Mouse (Mus musculus) liver, embryonic 12.5 days (tissue): ENCODE measurements around the gene Spen. TPM values are rescaled to one million over a fixed set of nuclear protein-coding genes. Genes with fewer than 3 reads are reported as not detected.

ENCODE experiments used
- ATAC-seq: fragments of 200-750 bp; cut with Nextera tagmentation; 2 replicates; pipeline ENCODE4 v1.8.0; 2017; ENCODE audit warnings: moderate number of reproducible peaks, mild to moderate bottlenecking, moderate library complexity
- H3K27ac ChIP-seq: fragments of 300-500 bp; sonication (generic); 2 replicates; pipeline ENCODE4 v1.5.1; 2016; ENCODE audit warnings: mild to moderate bottlenecking
- H3K27me3 ChIP-seq: fragments of 300-500 bp; sonication (generic); replicated peaks from 2 replicates; pipeline ENCODE4 v1.6.1; 2016; ENCODE audit warnings: mild to moderate bottlenecking, moderate library complexity
- H3K36me3 ChIP-seq: fragments of 300-500 bp; sonication (generic); 2 replicates; pipeline ENCODE4 v1.6.1; 2016; ENCODE audit warnings: mild to moderate bottlenecking, moderate library complexity
- H3K4me1 ChIP-seq: fragments of 300-500 bp; sonication (generic); 2 replicates; pipeline ENCODE4 v1.6.1; 2016
- H3K4me2 ChIP-seq: fragments of 300-500 bp; sonication (generic); 2 replicates; pipeline ENCODE4 v1.6.1; 2016; ENCODE audit warnings: mild to moderate bottlenecking, moderate library complexity
- H3K4me3 ChIP-seq: fragments of 300-500 bp; sonication (generic); 2 replicates; pipeline ENCODE4 v1.5.1; 2016; ENCODE audit warnings: mild to moderate bottlenecking, moderate library complexity
- H3K9ac ChIP-seq: fragments of 300-500 bp; sonication (generic); 2 replicates; pipeline ENCODE4 v1.6.1; 2016; ENCODE audit warnings: mild to moderate bottlenecking, moderate library complexity
- H3K9me3 ChIP-seq: fragments of 300-500 bp; sonication (generic); replicated peaks from 2 replicates; pipeline ENCODE4 v1.6.1; 2016; ENCODE audit warnings: mild to moderate bottlenecking, moderate library complexity
- WGBS: fragments of 180-500 bp; shearing (Covaris S2); methylation state at CpG from one replicate; pipeline ENCODE4 v1.1.7; 2016; ENCODE audit not compliant: insufficient replicate concordance; 5-methylcytosine and 5-hydroxymethylcytosine counted together
- polyA plus RNA-seq: library from polyadenylated mRNA; unstranded; fragments of >200 nt; fragmentation: Nextera tagmentation; extraction: Ambion mirVana; gene quantifications from 2 replicates; pipeline ENCODE4 v1.2.1, GENCODE M21; 2016

Spen gene
- polyA plus RNA-seq, 1 experiment from 2014 or later: 9.1 TPM

- ATAC-seq: no peak
- Histone ChIP-seq H3K4me3 (no peak overlapping the region), H3K4me2 (no peak overlapping the region), H3K9ac (no peak overlapping the region), H3K27ac (no peak overlapping the region), H3K4me1 (peaks cover 29% of the 10 kb centered on the region), H3K36me3 (peaks cover 34% of the 10 kb centered on the region), H3K9me3 (no peaks in the 10 kb centered on the region), H3K27me3 (no peaks in the 10 kb centered on the region)
- 77% methylated on average over 14 of the region's 14 CpGs for WGBS
These were observed 82.0 kb downstream of the Spen start for GRCm38 (mm10) chr4:141456193-141456938.

- WGBS: 86% methylated on average over 4 of the region's 4 CpGs
- ATAC-seq: no peak
- H3K4me2 ChIP-seq: no peak overlapping the region
- no peak overlapping the region for H3K27ac ChIP-seq
- H3K4me1 ChIP-seq: peaks cover 24% of the 10 kb centered on the region
- H3K27me3 ChIP-seq: no peaks in the 10 kb centered on the region
- H3K9me3 ChIP-seq: no peaks in the 10 kb centered on the region
- H3K36me3 ChIP-seq: peaks cover 42% of the 10 kb centered on the region
- no peak overlapping the region for H3K9ac ChIP-seq
- H3K4me3 ChIP-seq: no peak overlapping the region
These were observed 82.9 kb downstream of the Spen start for GRCm38 (mm10) chr4:141455526-141455925.

- H3K4me1 ChIP-seq: peaks cover 23% of the 10 kb centered on the region
- no peak overlapping the region for H3K4me3 ChIP-seq
- no peak for ATAC-seq
- WGBS: 53% methylated on average over 14 of the region's 14 CpGs
- H3K27me3 ChIP-seq: no peaks in the 10 kb centered on the region
- no peak overlapping the region for H3K9ac ChIP-seq
- H3K27ac ChIP-seq: no peak overlapping the region
- peaks cover 48% of the 10 kb centered on the region for H3K36me3 ChIP-seq
- H3K4me2 ChIP-seq: no peak overlapping the region
- H3K9me3 ChIP-seq: no peaks in the 10 kb centered on the region
These were observed 83.6 kb downstream of the Spen start for GRCm38 (mm10) chr4:141454581-141455350.

- Histone ChIP-seq H3K9ac (no peak overlapping the region), H3K9me3 (no peaks in the 10 kb centered on the region), H3K4me2 (no peak overlapping the region), H3K27me3 (no peaks in the 10 kb centered on the region), H3K36me3 (peaks cover 68% of the 10 kb centered on the region), H3K4me1 (peaks cover 12% of the 10 kb centered on the region; the same call in 1 of the 2 replicates), H3K4me3 (no peak overlapping the region), H3K27ac (no peak overlapping the region)
- ATAC-seq: no peak
- WGBS: 86% methylated on average over 9 of the region's 9 CpGs
These were observed 86.4 kb downstream of the Spen start for GRCm38 (mm10) chr4:141451916-141452450.

DNA sequence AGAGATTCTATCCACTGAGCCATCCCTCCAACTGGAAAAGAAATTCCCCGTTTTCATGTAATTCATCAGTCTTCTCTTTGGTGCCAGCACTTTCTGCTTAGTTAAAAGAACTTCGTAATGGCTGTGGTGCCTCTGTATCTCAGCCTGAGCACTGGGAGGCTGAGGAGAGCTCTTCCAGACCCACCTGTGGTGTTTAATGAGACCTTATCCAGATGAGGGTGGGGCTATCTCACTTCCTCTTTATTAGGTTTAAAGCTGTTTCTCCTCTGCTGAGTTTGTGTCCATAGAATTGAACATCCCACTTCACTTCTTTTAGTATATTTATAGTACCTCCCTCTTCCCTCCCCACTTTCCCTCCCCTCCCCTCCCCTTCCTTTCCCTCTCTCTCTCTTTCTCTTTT lies 87.1 kb downstream of the Spen start:
- H3K4me1 ChIP-seq: peaks cover 13% of the 10 kb centered on the region
- no peaks in the 10 kb centered on the region for H3K27me3 ChIP-seq
- no peaks in the 10 kb centered on the region for H3K9me3 ChIP-seq
- no peak overlapping the region for H3K9ac ChIP-seq
- H3K4me3 ChIP-seq: no peak overlapping the region
- no peak overlapping the region for H3K27ac ChIP-seq
- 74% methylated on average over 2 of the region's 2 CpGs for WGBS
- no peak overlapping the region for H3K4me2 ChIP-seq
- ATAC-seq: no peak
- peaks cover 72% of the 10 kb centered on the region for H3K36me3 ChIP-seq

DNA sequence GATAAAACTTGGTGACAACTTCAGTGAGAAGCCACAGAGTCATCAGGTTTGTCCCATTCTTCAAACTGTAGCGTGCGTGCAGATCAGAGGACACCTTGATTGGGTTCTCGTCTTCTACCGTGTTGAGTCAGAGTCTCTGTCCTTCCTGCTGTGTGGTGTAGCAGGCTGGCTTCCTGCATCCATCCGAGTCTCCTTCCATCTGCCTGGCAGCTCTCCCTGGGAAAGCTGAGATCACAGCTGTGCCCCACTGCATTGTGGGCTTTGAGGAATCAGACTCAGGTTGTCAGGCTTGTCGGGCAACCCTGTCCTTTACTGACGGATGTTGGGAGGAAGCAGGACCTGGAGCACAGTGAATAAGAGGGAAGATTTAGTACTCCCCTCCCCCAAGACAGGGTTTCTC lies 92.2 kb downstream of the Spen start:
- Histone ChIP-seq H3K4me3 (no peak overlapping the region), H3K27me3 (no peaks in the 10 kb centered on the region), H3K4me2 (no peak overlapping the region), H3K36me3 (peaks cover 45% of the 10 kb centered on the region), H3K9ac (no peak overlapping the region), H3K9me3 (no peaks in the 10 kb centered on the region), H3K4me1 (peaks cover 26% of the 10 kb centered on the region), H3K27ac (no peak overlapping the region)
- 74% methylated on average over 7 of the region's 7 CpGs for WGBS
- ATAC-seq: no peak

- Histone ChIP-seq H3K4me1 (peaks cover 26% of the 10 kb centered on the region), H3K9ac (peak overlapping the region; percentile 91), H3K27ac (no peak overlapping the region), H3K36me3 (peaks cover 37% of the 10 kb centered on the region), H3K4me2 (peak overlapping the region; percentile 86), H3K27me3 (no peaks in the 10 kb centered on the region), H3K9me3 (no peaks in the 10 kb centered on the region), H3K4me3 (peak overlapping the region; percentile 99)
- ATAC-seq: no peak
- 25% methylated on average over 14 of the region's 14 CpGs for WGBS
These were observed 93.1 kb downstream of the Spen start for GRCm38 (mm10) chr4:141445328-141445720.

- under 1% methylated on average over 77 of the region's 102 CpGs for WGBS
- peaks cover 31% of the 10 kb centered on the region for H3K36me3 ChIP-seq
- no peaks in the 10 kb centered on the region for H3K9me3 ChIP-seq
- peak within 1 kb of the TSS; percentile 99 for H3K4me3 ChIP-seq
- peak within 1 kb of the TSS; percentile 86 for H3K4me2 ChIP-seq
- peak within 1 kb of the TSS; percentile 91 for H3K9ac ChIP-seq
- H3K27me3 ChIP-seq: no peaks in the 10 kb centered on the region
- peaks cover 26% of the 10 kb centered on the region for H3K4me1 ChIP-seq
- ATAC-seq: peak; percentile 89
- peak within 1 kb of the TSS; percentile 81 for H3K27ac ChIP-seq
These were observed 93.7 kb downstream of the Spen start, which contains the start of gene Zbtb17 for GRCm38 (mm10) chr4:141444451-141445327. TSS of gene Zbtb17 (plus strand) at chr4:141444654.

GRCm38 (mm10) chr4:141443641-141444429 lies 94.6 kb downstream of the Spen start:
- Histone ChIP-seq H3K9me3 (no peaks in the 10 kb centered on the region), H3K4me1 (peaks cover 26% of the 10 kb centered on the region), H3K9ac (peak overlapping the region; percentile 91), H3K27ac (peak overlapping the region; percentile 81; the same call in 1 of the 2 replicates), H3K36me3 (peaks cover 22% of the 10 kb centered on the region), H3K4me2 (peak overlapping the region; percentile 86), H3K4me3 (peak overlapping the region; percentile 99), H3K27me3 (no peaks in the 10 kb centered on the region)
- ATAC-seq: peak; percentile 8; the same call in 1 of the 2 replicates
- 27% methylated on average over 11 of the region's 11 CpGs for WGBS

- H3K9ac ChIP-seq: no peak overlapping the region
- no peaks in the 10 kb centered on the region for H3K9me3 ChIP-seq
- H3K4me1 ChIP-seq: peaks cover 21% of the 10 kb centered on the region
- no peak overlapping the region for H3K27ac ChIP-seq
- no peak overlapping the region for H3K4me3 ChIP-seq
- no peak overlapping the region for H3K4me2 ChIP-seq
- H3K27me3 ChIP-seq: no peaks in the 10 kb centered on the region
- no peak for ATAC-seq
- no peaks in the 10 kb centered on the region for H3K36me3 ChIP-seq
These were observed 97.5 kb downstream of the Spen start for GRCm38 (mm10) chr4:141440877-141441276.
